Mouse (Mus musculus) ES-Bruce4 (cell line): ENCODE results near the gene F12. TPM values are rescaled to one million over a fixed set of nuclear protein-coding genes. Genes with fewer than 3 reads are reported as not detected.

Experiments used
- H3K27ac ChIP-seq: 2 replicates; pipeline ENCODE4 v1.5.1; 2012; ENCODE audit warnings: low read length, inconsistent platforms; ENCODE audit not compliant: insufficient read depth
- H3K27me3 ChIP-seq: 2 replicates; pipeline ENCODE4 v1.6.1; 2012; ENCODE audit warnings: mild to moderate bottlenecking, low read length, inconsistent platforms; ENCODE audit not compliant: control insufficient read depth, poor library complexity, insufficient read depth, severe bottlenecking
- H3K36me3 ChIP-seq: 2 replicates; pipeline ENCODE4 v1.6.1; 2012; ENCODE audit warnings: inconsistent platforms, mild to moderate bottlenecking, low read length, moderate library complexity; ENCODE audit not compliant: control insufficient read depth, poor library complexity, insufficient read depth, severe bottlenecking
- H3K4me1 ChIP-seq: one replicate; pipeline ENCODE4 v1.8.1; 2011; ENCODE audit warnings: low read length; ENCODE audit not compliant: control insufficient read depth, insufficient read depth
- H3K4me3 ChIP-seq: 2 replicates; pipeline ENCODE4 v1.5.1; 2011; ENCODE audit warnings: low read depth, mild to moderate bottlenecking, low read length
- H3K9ac ChIP-seq: 2 replicates; pipeline ENCODE4 v1.6.1; 2012; ENCODE audit warnings: low read depth, mild to moderate bottlenecking, inconsistent platforms; ENCODE audit not compliant: poor library complexity, severe bottlenecking
- H3K9me3 ChIP-seq: replicated peaks from 2 replicates; pipeline ENCODE4 v1.6.1; 2012; ENCODE audit warnings: mild to moderate bottlenecking, low read length, inconsistent platforms; ENCODE audit not compliant: control insufficient read depth, poor library complexity, insufficient read depth, severe bottlenecking
- CTCF ChIP-seq: IDR thresholded peaks from one replicate; pipeline ENCODE4 v1.8.1; 2011; ENCODE audit warnings: low read depth, low read length
- EP300 ChIP-seq: IDR thresholded peaks from 2 replicates; pipeline ENCODE4 v1.6.1; 2011; ENCODE audit warnings: low read depth, low read length; ENCODE audit not compliant: insufficient read depth
- POLR2A ChIP-seq: IDR thresholded peaks from one replicate; pipeline ENCODE4 v1.8.1; 2011; ENCODE audit warnings: low read length; ENCODE audit not compliant: insufficient read depth
- polyA plus RNA-seq: library from polyadenylated mRNA; stranded (reverse); fragments of >200 nt; gene quantifications from 2 replicates; pipeline ENCODE4 v1.2.4, GENCODE M21; 2011; ENCODE audit warnings: low read depth; ENCODE audit not compliant: missing spikeins, insufficient read depth, insufficient read length

Gene F12
- not detected in 2 replicates for polyA plus RNA-seq

DNA sequence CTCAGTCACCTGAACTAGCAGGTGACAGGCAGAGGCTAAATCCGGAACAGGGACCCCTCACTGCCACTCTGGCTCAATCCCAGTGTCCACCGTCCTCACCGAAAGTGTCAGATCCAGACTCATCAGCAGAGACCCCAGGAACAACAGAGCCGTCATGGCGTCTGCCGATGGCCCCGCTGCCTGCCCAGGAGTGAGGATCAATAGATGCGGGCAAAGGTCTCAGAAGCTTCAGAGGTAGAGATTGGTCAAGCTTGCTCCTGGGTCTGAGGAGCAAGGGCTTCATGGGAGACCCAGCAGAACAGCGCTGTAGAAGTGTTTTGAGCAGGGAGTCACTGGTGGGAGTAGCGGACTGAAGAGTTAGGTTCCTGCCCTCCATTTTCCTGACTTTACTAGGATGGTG lies at the start of gene F12:
F12 (minus strand) TSS at position 181 of the 400 bp plus-strand sequence.
- TF ChIP-seq EP300 (no peak), POLR2A (no peak), CTCF (no peak)
- Histone ChIP-seq H3K36me3 (no peaks in the 10 kb centered on the region), H3K4me1 (no peaks in the 10 kb centered on the region), H3K4me3 (no peak within 1 kb of the TSS), H3K9ac (no peak within 1 kb of the TSS), H3K27ac (no peak within 1 kb of the TSS), H3K27me3 (no peaks in the 10 kb centered on the region), H3K9me3 (no peaks in the 10 kb centered on the region; the same call in 1 of the 2 replicates)

GRCm38 (mm10) chr13:55476256-55476655 lies 49.7 kb upstream of the F12 start:
- Histone ChIP-seq H3K27ac (no peak overlapping the region), H3K9me3 (no peaks in the 10 kb centered on the region), H3K4me3 (no peak overlapping the region), H3K4me1 (no peaks in the 10 kb centered on the region), H3K27me3 (no peaks in the 10 kb centered on the region), H3K36me3 (no peaks in the 10 kb centered on the region), H3K9ac (no peak overlapping the region)
- TF ChIP-seq CTCF (no peak), EP300 (no peak), POLR2A (no peak)

- Histone ChIP-seq H3K9me3 (no peaks in the 10 kb centered on the region), H3K27me3 (no peaks in the 10 kb centered on the region), H3K4me3 (no peak overlapping the region), H3K27ac (no peak overlapping the region), H3K4me1 (no peaks in the 10 kb centered on the region), H3K9ac (no peak overlapping the region), H3K36me3 (no peaks in the 10 kb centered on the region)
- no peak for TF ChIP-seq EP300
- no peak for TF ChIP-seq CTCF
- no peak for TF ChIP-seq POLR2A
These were observed 49.2 kb upstream of the F12 start for GRCm38 (mm10) chr13:55475750-55476149.

DNA sequence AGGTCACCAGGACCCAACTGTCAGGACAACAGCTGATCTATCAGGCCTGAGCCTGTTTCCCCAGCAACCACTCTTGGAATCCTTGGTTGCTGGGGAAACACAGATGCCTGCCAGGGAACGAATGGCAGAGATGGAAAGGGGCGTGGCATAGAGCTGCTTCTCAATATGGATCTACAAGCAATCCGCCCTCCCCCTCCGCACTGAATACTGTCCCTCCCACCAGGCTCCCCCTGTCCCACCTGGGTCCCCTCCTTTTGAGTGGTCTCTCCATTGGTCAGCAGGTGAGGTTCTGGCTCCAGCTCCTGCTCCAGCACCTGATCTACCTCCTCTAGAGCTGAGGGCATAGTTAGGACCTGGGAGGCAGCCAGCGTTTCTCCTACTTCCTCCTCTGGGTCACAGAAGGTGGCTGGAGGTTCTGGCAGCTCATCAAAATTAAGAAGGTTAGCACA lies 48.1 kb upstream of the F12 start:
- no peak overlapping the region for H3K27ac ChIP-seq
- H3K9ac ChIP-seq = no peak overlapping the region
- TF ChIP-seq CTCF (no peak), POLR2A (no peak), EP300 (no peak)
- no peaks in the 10 kb centered on the region for H3K4me1 ChIP-seq
- no peaks in the 10 kb centered on the region for H3K27me3 ChIP-seq
- no peaks in the 10 kb centered on the region for H3K36me3 ChIP-seq
- H3K4me3 ChIP-seq = no peak overlapping the region
- H3K9me3 ChIP-seq = no peaks in the 10 kb centered on the region

- Histone ChIP-seq H3K9ac (no peak overlapping the region), H3K4me1 (no peaks in the 10 kb centered on the region), H3K4me3 (no peak overlapping the region), H3K9me3 (no peaks in the 10 kb centered on the region), H3K27ac (no peak overlapping the region), H3K36me3 (no peaks in the 10 kb centered on the region), H3K27me3 (no peaks in the 10 kb centered on the region)
- no peak for TF ChIP-seq POLR2A
These were observed 47.4 kb upstream of the F12 start for GRCm38 (mm10) chr13:55473961-55474360.

DNA sequence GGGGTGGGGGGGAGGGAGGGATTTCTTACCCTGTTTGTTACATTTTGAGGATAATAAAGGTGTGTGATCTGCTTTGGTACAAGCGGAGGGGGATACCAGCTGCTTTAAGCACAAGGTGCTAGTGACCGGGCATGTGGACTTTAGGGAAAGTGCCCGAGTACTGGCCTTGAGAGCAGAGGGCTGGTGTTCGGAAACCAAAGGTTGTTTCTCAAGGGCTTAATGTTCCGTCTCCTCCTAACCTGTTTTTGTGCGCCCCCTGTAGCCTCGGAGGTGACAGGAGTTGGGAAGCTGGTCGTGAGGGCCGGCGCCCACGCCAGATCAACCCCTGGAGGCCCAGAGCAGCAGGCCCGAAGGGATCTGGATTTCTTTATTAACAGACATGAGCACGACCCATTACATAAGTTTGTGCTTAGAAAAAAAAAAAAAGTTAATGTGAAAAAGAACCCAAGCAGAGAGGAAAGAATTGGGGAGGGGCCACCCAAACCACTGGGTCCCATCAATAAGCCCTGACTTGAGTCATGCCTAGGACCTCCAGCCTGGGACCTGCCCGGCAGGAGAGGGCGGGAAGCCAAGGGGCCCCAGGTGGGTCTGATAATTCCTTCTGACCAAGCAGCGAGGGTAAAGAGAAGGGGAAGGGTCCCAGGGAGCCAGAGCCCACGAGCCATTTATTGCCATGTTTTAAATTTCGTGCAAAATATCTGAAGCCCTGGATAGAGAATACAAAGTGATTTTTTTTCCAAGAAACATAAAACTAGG lies 46.7 kb upstream of the F12 start:
- peak overlapping the region; percentile 93 for H3K4me3 ChIP-seq
- no peak for TF ChIP-seq EP300
- TF ChIP-seq CTCF = peak; percentile 45
- H3K9ac ChIP-seq = peak overlapping the region; percentile 79
- H3K27me3 ChIP-seq = no peaks in the 10 kb centered on the region
- H3K4me1 ChIP-seq = no peaks in the 10 kb centered on the region
- no peak overlapping the region for H3K27ac ChIP-seq
- no peaks in the 10 kb centered on the region for H3K36me3 ChIP-seq
- no peaks in the 10 kb centered on the region for H3K9me3 ChIP-seq
